Mouse (Mus musculus) cerebellum, adult 2 months (tissue): ENCODE results near the gene Gm36210.

Experiments used
- CTCF ChIP-seq: fragments of 200-500 bp; IDR thresholded peaks from 2 replicates; pipeline ENCODE4 v1.5.1; 2011; ENCODE audit warnings: low read depth, mild to moderate bottlenecking, control low read depth, low read length, moderate library complexity, borderline replicate concordance; ENCODE audit not compliant: insufficient read depth
- POLR2A ChIP-seq: fragments of 200-500 bp; IDR thresholded peaks from 2 replicates; pipeline ENCODE4 v1.6.1; 2011; ENCODE audit warnings: low read length, control low read depth, borderline replicate concordance; ENCODE audit not compliant: insufficient read depth

GRCm38 (mm10) chr7:4953815-4954445 is 47.6 kb upstream of the Gm36210 start:
- TF ChIP-seq CTCF (no peak), POLR2A (no peak)
